In the genomic region with DNA sequence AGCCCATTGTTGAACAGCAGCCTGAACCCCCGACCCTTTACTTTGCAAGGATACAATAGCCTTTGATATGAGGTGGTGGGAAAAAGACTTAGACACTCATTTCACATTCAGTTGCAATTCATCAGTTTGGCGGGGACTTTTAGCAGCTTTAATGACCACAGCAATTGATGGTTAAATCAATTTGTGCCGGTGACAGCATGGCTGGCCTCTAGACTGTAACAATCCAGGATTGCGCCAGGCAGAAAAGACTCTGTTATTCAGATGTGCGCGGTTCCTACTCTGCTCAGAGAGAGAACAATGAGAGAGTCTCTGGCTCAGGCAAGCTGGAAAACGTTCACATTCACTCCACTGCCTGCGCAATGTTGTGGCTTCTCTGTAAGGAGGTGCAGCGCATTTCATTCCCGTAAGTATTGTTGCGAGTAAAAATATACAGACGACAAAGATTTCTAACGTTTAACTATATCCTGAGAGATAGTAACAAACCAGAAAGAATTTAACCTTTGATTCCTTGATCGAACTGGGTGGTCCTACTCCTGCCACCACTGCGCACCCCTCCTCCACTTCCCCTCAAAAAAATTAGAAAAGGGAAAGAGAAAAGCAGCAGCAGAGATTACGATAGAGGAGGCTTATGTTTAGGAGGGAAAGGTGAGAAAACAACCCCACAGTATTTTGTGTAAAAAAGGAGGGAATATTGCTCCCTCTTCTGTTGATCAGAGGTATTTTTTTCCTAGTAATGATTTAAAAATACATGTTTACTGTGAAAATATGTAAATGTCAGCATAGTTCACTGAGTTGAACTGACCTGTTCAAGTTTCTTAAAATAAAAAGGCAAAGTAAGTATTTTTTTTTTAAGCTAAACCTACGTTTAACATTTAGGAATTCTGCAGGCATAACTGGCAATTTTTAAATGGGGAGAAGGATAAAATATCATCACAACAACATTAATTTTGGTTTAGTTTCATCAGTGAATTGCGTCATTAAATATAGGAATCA, we compare ENCODE assay signal across 9 mouse cellular contexts.
DNase-seq lines count a peak whose midpoint lies in the region; ATAC-seq and TF ChIP-seq lines count a peak whose summit lies in the region.
"Had no signal": no experiment of that assay in that cellular context is flagged by ENCODE, and none has a peak within 500 bp of the region (broad histone marks: within the 10 kb centered on the region; RNA-seq: fewer than 3 reads in every experiment).

No protein-coding gene starts in this region.

- H3K27me3 ChIP-seq in embryonic facial prominence, embryonic 12.5 days: no peaks in the 10 kb centered on the region
- no peaks in the 10 kb centered on the region for H3K27me3 ChIP-seq in heart, embryonic 14.5 days (ENCODE audit: control insufficient read depth, insufficient read depth, low read length)

- peak overlapping the region; percentile 47 for H3K4me2 ChIP-seq in embryonic facial prominence, embryonic 12.5 days (replicated peaks)
- H3K4me2 ChIP-seq in heart, embryonic 14.5 days (ENCODE audit: low read length): peak overlapping the region; percentile 69

- peak; percentile 91 for ATAC-seq in embryonic facial prominence, embryonic 12.5 days (ENCODE audit: insufficient number of reproducible peaks, insufficient read depth, low FRiP score, low TSS enrichment)
- ATAC-seq in heart, embryonic 14.5 days (ENCODE audit: insufficient number of reproducible peaks, insufficient read depth, low FRiP score, low read depth): peak; percentile 56; the same call in 1 of the 2 replicates

- no peak for TF ChIP-seq POLR2A in lung, adult 2 months (IDR thresholded peaks at IDR 0.05; ENCODE audit: borderline replicate concordance, extremely low read depth, low read depth, low read length)

- no peaks in the 10 kb centered on the region for H3K9me3 ChIP-seq in embryonic facial prominence, embryonic 12.5 days
- H3K9me3 ChIP-seq in heart, embryonic 14.5 days (ENCODE audit: control insufficient read depth, low read length): no peaks in the 10 kb centered on the region

- peak overlapping the region; percentile 19; the same call in 1 of the 2 replicates for H3K4me3 ChIP-seq in embryonic facial prominence, embryonic 12.5 days
- H3K4me3 ChIP-seq in heart, embryonic 14.5 days (ENCODE audit: control insufficient read depth in 1 of 2, insufficient read depth in 1 of 2, low read depth in 1 of 2, low read length in 2 of 2): peak overlapping the region; percentile 31 to 36
- H3K4me3 ChIP-seq in layer of hippocampus, adult 2 months: peak overlapping the region; percentile 40
- peak overlapping the region; percentile 24 for H3K4me3 ChIP-seq in lung, adult 2 months (replicated peaks; ENCODE audit: extremely low read depth, low read depth, low read length)

- H3K9ac ChIP-seq in embryonic facial prominence, embryonic 12.5 days: no peak overlapping the region; the same call in 1 of the 2 replicates
- H3K9ac ChIP-seq in heart, embryonic 14.5 days (ENCODE audit: low read length): peak overlapping the region; percentile 67

- peaks cover 10% of the 10 kb centered on the region for H3K4me1 ChIP-seq in embryonic facial prominence, embryonic 12.5 days
- H3K4me1 ChIP-seq in heart, embryonic 14.5 days (ENCODE audit: control insufficient read depth in 2 of 2, insufficient read depth in 2 of 2, low read length in 2 of 2): peaks cover 0 to 4% of the 10 kb centered on the region in 2 experiments; a peak in 1 of 4 replicates
- no peaks in the 10 kb centered on the region for H3K4me1 ChIP-seq in lung, adult 2 months (ENCODE audit: control insufficient read depth, insufficient read depth, low read length)

- DNase-seq in adrenal gland, adult 8-10 months: peak; percentile 1
- DNase-seq in adrenal gland, postnatal 25 days: no peak
- DNase-seq in layer of hippocampus, adult 2 months (ENCODE audit: low spot score in 2 of 2): peak in 1 of 2 experiments; percentile 22
- no peak for DNase-seq in lung, adult 2 months
- peak; percentile 6 for DNase-seq in retina, adult 2 months (ENCODE audit: low read depth, low spot score)
- no peak for DNase-seq in natural killer cell, adult 2 months (ENCODE audit: low spot score in 2 of 2)

- peak; percentile 90 for TF ChIP-seq CTCF in layer of hippocampus, adult 2 months (conservative IDR thresholded peaks at IDR 0.05)
- TF ChIP-seq CTCF in lung, adult 2 months (IDR thresholded peaks at IDR 0.05; ENCODE audit: insufficient read depth, low read length): no peak

- H3K27ac ChIP-seq in embryonic facial prominence, embryonic 12.5 days: peak overlapping the region; percentile 84
- H3K27ac ChIP-seq in heart, embryonic 14.5 days (replicated peaks in 1 of 2; ENCODE audit: control insufficient read depth in 1 of 2, insufficient read depth in 1 of 2, low read depth in 2 of 2, low read length in 2 of 2): peak overlapping the region; percentile 50 to 64
- H3K27ac ChIP-seq in layer of hippocampus, adult 2 months: peak overlapping the region; percentile 77
- H3K27ac ChIP-seq: macrophage had no signal

- WGBS in embryonic facial prominence, embryonic 12.5 days: 6% methylated on average over 18 of the region's 18 CpGs
- 22% methylated on average over 18 of the region's 18 CpGs for WGBS in heart, embryonic 14.5 days
- 10% methylated on average over 18 of the region's 18 CpGs for WGBS in lung, adult 2 months

- no peaks in the 10 kb centered on the region for H3K36me3 ChIP-seq in embryonic facial prominence, embryonic 12.5 days
- H3K36me3 ChIP-seq in heart, embryonic 14.5 days (ENCODE audit: control insufficient read depth, insufficient read depth, low read length): no peaks in the 10 kb centered on the region

Comparison
In these comparisons a context has a peak if more than half of its experiments do, and no peak if none do; other contexts are left out.
1. DNase-seq: peak in adrenal gland, adult 8-10 months (single experiment) and retina, adult 2 months (single experiment); none in adrenal gland, postnatal 25 days (single experiment), lung, adult 2 months (single experiment) and natural killer cell, adult 2 months (0 of 2).
2. Peak in every context shown above with its lines, with median percentiles within 50 percentile points of each other: H3K27ac ChIP-seq and H3K4me3 ChIP-seq.